In genomic region chr4:21957570-21958321, GRCm38 (mm10) we compare ENCODE assay signal across 7 mouse cellular contexts. TPM values are rescaled to one million over a fixed set of nuclear protein-coding genes. Genes with fewer than 3 reads are reported as not detected.
DNase-seq lines count a peak whose midpoint lies in the region; ATAC-seq and TF ChIP-seq lines count a peak whose summit lies in the region.

No protein-coding gene starts in this region.

- no peak overlapping the region for H3K4me3 ChIP-seq in ES-Bruce4 (ENCODE audit: low read depth, low read length)
- no peak overlapping the region for H3K4me3 ChIP-seq in intestine, embryonic 15.5 days (replicated peaks)

- H3K4me2 ChIP-seq in intestine, embryonic 15.5 days (replicated peaks) = no peak overlapping the region

- WGBS in intestine, embryonic 15.5 days = 58% methylated on average over 7 of the region's 7 CpGs

- DNase-seq in A20 (ENCODE audit: low read depth, low spot score) = peak; percentile 71
- DNase-seq in cerebellum, adult 11-12 months = peak; percentile 15
- peak; percentile 57 for DNase-seq in forelimb bud, embryonic 11.5 days (ENCODE audit: low read depth, low spot score)
- peak; percentile 10 to 24 for DNase-seq in lung, adult 18-20 months
- peak; percentile 3 to 10 for DNase-seq in spleen, postnatal 36 days (ENCODE audit: low spot score in 2 of 2)

- no peaks in the 10 kb centered on the region for H3K27me3 ChIP-seq in ES-Bruce4 (ENCODE audit: control insufficient read depth, insufficient read depth, low read length, poor library complexity, severe bottlenecking)
- H3K27me3 ChIP-seq in intestine, embryonic 15.5 days (replicated peaks) = no peaks in the 10 kb centered on the region

- no peak overlapping the region for H3K27ac ChIP-seq in ES-Bruce4 (ENCODE audit: insufficient read depth, low read length)
- no peak overlapping the region for H3K27ac ChIP-seq in intestine, embryonic 15.5 days

- ATAC-seq in intestine, embryonic 15.5 days = peak; percentile 77

- no peaks in the 10 kb centered on the region for H3K4me1 ChIP-seq in ES-Bruce4 (ENCODE audit: control insufficient read depth, insufficient read depth, low read length)
- no peaks in the 10 kb centered on the region for H3K4me1 ChIP-seq in intestine, embryonic 15.5 days (replicated peaks)

- TF ChIP-seq EP300 in ES-Bruce4 (IDR thresholded peaks at IDR 0.05; ENCODE audit: insufficient read depth, low read depth, low read length) = no peak

- no peaks in the 10 kb centered on the region for H3K9me3 ChIP-seq in ES-Bruce4 (replicated peaks; ENCODE audit: control insufficient read depth, insufficient read depth, low read length, poor library complexity, severe bottlenecking)
- no peaks in the 10 kb centered on the region for H3K9me3 ChIP-seq in intestine, embryonic 15.5 days

- H3K36me3 ChIP-seq in ES-Bruce4 (ENCODE audit: control insufficient read depth, insufficient read depth, low read length, poor library complexity, severe bottlenecking) = no peaks in the 10 kb centered on the region
- no peaks in the 10 kb centered on the region for H3K36me3 ChIP-seq in intestine, embryonic 15.5 days

- TF ChIP-seq CTCF in ES-Bruce4 (IDR thresholded peaks at IDR 0.05; ENCODE audit: low read depth, low read length) = peak; percentile 90

- TF ChIP-seq POLR2A in ES-Bruce4 (IDR thresholded peaks at IDR 0.05; ENCODE audit: insufficient read depth, low read length) = no peak

- H3K9ac ChIP-seq in ES-Bruce4 (ENCODE audit: low read depth, poor library complexity, severe bottlenecking) = no peak overlapping the region
- H3K9ac ChIP-seq in intestine, embryonic 15.5 days = no peak overlapping the region

RNA-seq across cellular contexts. Expression of gene Faxc, which starts 26.6 kb away (rescaled TPM):
- polyA plus RNA-seq in ES-Bruce4 (2011; ENCODE audit: insufficient read depth, insufficient read length, low read depth, missing spikeins) = 7.7 and 7.8 TPM in 2 replicates
- polyA plus RNA-seq in intestine, embryonic 15.5 days (2015; fragmentation: Nextera tagmentation; extraction: Ambion mirVana) = 3.7 and 3.8 TPM in 2 replicates

Comparison
In these comparisons a context has a peak if more than half of its experiments do, and no peak if none do; other contexts are left out.
1. DNase-seq: peak in every context shown above with its lines; median percentile 71 in A20; 57 in forelimb bud, embryonic 11.5 days; 17 in lung, adult 18-20 months; 15 in cerebellum, adult 11-12 months; 6 in spleen, postnatal 36 days.